Mouse (Mus musculus) cerebellum, postnatal 10 days (tissue): ENCODE data around the gene Stk11.
"Not testable (repeated sequence)": the region's sequence is repeated elsewhere in the genome, so short reads cannot be mapped to it uniquely, and the experiment has no call there.

ENCODE experiments used
- DNase-seq, 2 experiments: peaks; one replicate each; pipeline ENCODE4 v3.0.0; 2021; ENCODE audit warnings: mixed read lengths in 2 of 2

The Stk11 gene

DNA sequence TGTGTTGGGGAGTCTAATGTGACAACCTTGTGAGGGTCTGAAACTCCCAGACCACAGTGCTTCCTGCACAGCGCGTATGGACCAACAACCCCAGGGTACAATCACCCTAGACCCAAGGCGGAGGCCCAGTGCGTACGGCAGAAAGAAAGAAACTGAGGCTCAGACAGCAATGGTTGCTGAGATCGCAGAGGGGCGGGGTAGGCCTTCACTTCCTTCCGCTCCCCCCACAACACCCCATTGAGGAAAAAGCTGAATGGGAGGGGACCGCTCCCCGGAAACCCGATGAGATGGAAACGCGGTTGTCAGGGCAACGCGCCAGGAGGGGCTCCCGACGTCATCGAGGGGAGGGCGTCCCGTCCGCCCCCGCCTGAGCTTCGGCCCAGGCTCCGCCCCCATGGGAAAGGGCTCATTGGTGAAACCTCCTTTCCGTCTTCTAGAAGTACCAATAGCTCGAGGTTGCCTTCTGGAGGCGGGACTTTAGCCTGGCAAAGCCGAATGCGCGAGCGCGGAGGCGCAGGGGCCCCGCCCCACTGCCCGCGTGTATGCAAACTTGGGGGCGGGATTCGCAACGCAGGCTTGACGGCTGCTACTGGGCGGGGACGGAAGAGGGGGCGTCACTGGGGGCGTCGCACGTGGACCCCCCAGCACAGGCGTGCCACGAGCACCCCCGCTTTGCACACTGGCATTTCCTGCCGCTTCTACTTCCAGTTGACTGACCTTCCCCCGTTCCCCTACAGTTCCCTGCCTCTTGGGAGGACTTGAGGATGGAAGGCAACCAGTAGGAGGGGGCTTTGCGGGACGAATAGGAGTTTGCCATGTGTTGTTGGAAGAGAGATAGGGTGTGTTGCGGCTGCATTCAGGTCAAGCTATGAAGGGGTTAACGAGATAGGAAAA, 44.2 kb downstream of the Stk11 start:
- peak; percentile 99 to 100 for DNase-seq

- DNase-seq = peak; percentile 84 to 88
These were observed 45.1 kb downstream of the Stk11 start for GRCm38 (mm10) chr10:80160455-80161371.

DNA sequence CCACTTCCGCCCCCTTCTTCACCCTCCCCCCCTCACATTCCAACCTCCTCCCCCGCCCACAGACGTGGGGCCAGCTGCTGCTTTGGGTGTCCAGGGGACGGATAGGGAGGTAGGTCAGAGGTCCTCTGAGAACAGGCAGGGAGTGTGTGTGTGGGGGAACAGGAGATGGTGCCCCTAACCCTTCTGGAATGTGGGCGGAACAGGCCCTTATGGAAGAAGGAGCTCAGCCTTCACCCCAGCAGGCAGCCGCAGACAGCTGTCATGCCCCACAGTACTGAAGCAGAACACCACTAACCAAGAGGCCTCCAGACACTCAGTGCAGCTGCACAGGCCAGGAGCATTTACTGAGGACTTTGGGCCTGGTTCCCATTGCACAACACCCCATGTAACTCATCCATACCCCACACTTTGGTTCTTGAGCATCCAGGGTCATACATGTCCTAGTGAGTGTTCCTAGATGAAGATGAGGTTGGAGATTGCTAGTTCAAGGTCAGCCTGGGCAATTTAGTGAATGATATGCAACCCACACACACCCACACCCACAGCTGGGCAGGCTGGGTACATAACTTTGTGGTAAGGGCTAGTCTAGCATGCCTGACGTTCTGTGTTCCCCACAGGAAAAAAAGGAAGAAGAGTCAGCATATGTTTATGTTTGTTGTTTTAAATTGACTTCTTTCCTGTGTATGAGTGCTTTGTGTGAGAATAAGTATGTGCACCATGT, 46.1 kb downstream of the Stk11 start:
- no peak for DNase-seq

GRCm38 (mm10) chr10:80162243-80162608, 46.6 kb downstream of the Stk11 start:
- DNase-seq = no peak

DNA sequence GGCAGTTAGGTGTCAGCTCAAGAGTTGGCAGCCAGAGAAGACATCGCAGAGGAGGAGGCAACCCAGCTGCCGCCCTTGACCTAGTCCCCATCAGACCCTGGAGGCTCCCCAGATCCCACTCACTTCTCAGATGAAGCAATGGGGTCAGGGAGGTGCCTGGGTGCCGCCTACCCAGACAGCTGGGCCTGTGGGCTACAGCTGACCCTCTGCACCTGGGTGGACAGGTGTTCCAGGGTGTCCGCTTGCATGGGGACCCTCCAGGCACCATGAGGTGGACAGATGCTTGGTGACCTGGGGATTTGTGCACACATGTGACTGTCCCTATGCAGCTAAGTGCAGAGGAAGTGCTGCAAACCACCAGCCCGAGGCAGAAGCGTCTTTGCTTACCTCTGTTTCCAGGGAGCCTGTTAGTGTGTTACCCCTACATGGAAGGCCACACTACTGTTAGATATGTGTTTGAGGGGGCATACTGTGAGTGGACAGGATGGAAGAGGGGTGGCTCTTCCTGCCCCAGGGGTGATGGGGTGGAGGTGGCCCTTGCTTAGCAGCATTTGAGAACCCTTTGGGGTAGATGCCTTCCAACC, 47.2 kb downstream of the Stk11 start:
- DNase-seq = no peak

GRCm38 (mm10) chr10:80163721-80164120, 48.1 kb downstream of the Stk11 start:
- DNase-seq = no peak

DNA sequence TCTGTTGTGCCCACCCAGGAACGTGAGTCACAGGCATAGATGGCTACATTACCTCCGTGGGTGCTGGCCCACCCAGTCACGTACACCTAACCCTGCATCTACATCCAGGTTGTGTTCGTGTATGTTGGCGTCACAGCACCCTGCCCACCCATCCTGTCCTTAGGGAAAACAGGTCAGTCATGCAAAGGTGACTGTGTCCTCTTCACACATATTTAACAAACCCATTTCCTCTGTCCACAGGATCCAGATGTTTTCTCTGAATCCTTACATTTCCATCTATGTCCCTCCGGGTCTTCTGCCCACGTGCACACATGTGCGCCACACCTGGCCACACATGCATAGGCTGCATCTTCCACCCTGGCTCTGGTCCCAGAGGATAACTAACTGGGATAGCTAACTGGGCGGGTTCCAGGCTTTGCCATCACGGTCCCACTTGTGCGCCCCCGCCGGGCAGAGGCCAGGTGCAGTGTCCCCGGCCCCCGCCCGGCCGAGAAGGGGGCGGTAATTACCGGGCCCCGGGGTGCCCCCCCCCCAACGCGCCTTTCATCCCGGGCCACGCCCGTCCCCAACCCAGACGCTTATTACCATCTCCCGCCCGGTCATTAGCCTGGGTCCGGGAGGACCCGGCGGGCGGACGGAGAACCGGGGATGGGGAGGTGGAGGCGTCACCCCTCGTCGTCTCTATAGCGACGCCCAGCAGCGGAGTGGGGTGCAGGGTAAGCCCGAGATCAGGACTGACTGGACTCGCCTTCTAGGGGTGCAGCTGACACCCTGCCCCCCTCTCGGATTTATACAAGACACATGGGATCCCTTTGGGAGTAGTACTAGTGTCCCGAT, 48.8 kb downstream of the Stk11 start:
- peak; percentile 72 to 75 for DNase-seq

DNA sequence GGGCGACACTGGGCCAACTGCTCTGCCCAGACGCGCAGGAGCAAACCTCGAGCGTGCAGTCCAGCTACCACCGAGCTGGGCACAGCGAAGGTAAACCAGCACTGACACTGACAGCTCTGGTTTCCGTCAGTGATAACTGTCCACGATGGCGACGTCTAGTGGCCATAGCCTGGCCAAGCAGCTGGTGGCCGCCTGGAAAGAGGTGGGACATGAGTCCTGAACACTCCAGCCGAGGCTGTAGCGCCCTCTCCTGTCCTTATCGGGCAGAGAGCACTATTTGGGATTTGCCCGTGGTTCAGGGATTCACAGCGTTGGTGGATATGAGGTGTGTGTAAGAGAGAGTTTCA, 49.4 kb downstream of the Stk11 start:
- peak; percentile 99 for DNase-seq

DNA sequence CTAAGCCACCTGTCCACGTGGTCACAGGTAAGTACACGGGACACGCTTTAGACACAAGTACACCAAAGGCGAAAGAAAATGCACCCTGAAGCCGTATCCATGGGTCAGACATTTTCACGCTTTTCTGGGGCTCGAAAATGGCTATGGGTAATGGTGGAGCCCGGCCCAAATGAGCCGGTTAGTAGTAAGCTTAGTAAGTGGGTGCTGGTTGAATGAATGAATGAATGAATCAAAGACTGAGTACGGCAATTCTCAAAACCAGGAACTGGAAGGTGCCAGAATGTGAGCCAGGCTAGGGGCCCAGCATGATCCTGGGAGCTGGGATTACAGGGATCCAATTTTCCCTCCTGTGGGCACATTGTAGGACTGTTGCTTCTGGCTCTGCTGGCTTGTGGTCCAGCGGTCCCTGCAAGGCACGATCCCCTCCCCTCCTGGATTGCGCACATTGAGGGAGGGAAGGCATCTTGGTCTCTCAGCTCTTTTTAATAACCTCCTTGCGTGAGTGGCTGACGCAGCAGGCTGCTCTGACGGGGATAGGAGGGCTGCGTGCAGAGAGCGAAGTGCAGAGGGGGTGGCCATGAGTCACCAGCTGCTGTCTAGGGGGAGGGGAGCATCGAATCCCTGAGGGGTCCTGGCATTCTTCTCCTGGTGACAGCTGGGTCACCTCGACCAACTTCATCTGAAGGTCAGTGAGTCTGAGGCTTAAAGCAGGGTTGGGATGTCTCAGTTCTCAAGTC, 50.0 kb downstream of the Stk11 start, which contains the start of gene Cirbp:
Cirbp (plus strand) TSS at position 594 of the 737 bp plus-strand sequence.
- peak; percentile 74 to 76 for DNase-seq

DNA sequence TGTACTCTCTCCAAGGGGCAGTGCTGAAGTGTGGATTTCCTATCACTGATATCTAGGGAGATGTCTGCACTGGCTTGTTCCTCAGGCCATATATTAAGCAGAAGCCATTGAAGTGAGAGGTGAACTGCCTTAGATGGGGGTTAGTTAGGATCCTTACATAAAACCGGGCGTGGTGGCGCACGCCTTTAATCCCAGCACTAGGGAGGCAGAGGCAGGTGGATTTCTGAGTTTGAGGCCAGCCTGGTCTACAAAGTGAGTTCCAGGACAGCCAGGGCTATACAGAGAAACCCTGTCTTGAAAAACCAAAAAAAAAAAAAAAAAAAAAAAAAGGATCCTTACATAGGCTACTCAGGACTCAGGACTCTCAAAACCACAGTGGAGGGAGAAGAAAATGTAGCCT, 50.5 kb downstream of the Stk11 start:
- not testable (repeated sequence) for DNase-seq

GRCm38 (mm10) chr10:80167460-80168037, 51.9 kb downstream of the Stk11 start:
- DNase-seq = peak; percentile 99

DNA sequence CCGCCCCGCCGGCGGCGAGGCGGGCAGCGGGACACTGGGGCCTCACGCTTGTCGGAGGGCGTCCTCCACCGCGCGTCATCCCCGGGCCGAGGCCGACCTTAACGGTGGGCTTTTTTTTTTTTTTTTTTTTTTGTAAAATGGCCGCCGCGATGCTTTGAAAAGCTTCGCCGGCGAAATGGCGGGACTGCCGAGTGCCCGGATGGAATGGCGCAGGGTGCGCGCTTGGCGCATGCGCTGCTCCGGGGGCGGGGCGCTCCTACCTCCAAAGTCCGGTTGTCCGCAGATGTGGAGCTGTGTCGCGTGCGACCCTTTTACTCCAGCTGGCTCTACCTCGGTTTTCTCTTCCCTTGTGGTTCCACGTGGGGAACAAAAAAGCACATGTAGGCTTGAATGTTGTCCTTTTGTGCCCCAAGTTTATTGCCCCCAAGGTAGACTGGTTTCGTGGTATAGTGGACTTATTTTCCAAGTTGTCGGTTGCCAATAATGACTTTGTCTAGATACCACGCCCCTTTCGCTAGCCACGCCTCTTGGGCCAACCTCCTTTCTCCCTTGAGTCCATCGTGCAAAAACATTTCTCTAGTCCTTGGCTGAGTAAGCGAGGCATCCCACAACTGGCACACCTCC, 52.5 kb downstream of the Stk11 start:
- peak; percentile 97 for DNase-seq

DNA sequence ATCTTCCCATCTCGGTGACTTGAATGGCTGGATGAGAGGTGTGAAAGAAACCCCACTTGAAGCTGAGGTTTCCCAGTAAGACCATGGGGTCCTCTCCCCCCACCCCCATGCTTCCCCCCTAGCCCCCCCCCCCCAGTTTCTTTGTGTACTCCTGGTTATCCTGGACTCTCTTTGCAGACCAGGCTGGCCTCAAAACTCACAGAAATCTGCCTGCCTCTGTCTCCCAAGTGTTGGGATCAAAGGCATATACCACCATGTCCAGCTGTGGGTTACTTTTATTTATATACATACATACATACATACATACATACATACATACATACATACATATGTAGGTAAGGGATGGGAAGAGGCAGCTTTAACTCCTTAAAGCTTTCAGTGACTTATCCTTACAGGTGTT, 53.5 kb downstream of the Stk11 start:
- no peak for DNase-seq

GRCm38 (mm10) chr10:80169651-80170050, 54.0 kb downstream of the Stk11 start:
- no peak for DNase-seq

DNA sequence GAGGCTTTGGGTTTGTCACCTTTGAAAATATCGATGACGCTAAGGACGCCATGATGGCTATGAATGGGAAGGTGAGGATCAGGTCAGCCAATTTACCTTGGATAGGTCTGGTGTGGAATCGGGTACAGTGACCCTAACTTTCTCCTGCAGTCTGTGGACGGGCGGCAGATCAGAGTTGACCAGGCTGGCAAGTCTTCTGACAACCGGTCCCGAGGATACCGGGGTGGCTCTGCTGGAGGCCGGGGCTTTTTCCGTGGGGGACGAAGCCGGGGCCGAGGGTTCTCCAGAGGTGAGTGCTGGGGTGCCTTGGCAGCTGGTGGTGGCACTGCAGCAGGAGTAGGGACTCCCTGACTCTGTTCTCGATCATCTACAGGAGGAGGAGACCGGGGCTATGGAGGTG, 54.4 kb downstream of the Stk11 start:
- DNase-seq = no peak

DNA sequence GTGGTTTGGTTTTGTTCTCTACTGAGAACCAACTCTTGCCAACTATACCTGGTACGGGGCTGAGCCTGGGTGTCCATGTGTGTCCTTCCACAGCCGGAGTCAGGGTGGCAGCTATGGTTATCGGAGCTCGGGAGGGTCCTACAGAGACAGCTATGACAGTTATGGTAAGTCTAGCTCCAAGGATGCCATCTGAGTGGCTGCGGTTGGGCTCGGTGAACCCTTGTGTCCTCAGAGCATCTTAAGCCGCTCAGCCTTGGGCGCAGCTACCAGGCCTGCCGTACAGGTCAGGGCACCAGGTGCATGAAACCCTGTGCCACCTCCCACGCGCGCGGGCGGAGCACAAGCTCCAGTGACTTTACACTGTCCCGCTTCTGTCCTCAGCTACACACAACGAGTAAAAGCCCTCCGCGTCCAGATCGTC, 55.0 kb downstream of the Stk11 start:
- peak in 1 of 2 experiments; percentile 25 for DNase-seq

- DNase-seq = peak in 1 of 2 experiments; percentile 12
These were observed 55.6 kb downstream of the Stk11 start for GRCm38 (mm10) chr10:80171252-80171651.

- peak; percentile 48 to 59 for DNase-seq
These were observed 56.3 kb downstream of the Stk11 start for GRCm38 (mm10) chr10:80171760-80172526.
